Comparison of ENCODE assay signal across 20 mouse cellular contexts in the genomic region with DNA sequence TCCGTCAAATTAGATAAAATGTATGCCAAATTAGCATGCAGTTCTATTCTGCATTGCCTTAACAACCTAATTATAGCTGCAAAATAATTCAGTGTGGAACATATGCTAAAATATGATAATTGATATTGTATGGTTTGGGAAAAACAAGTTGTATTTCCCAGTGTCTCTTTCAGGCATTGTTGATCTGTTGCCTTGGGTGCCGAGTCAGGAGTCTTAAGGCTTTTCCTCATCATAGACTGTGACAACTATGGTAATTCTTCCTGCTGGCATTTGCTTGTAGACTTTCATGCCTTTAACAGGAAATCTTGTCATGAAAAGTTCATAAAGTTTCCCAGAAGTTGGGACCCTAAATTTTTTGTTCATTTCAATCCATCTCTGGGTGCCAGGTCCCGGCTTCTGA. TPM values are rescaled to one million over a fixed set of nuclear protein-coding genes. Genes with fewer than 3 reads are reported as not detected.
DNase-seq lines count a peak whose midpoint lies in the region; ATAC-seq and TF ChIP-seq lines count a peak whose summit lies in the region.
"Had no signal": no experiment of that assay in that cellular context is flagged by ENCODE, and none has a peak within 500 bp of the region (broad histone marks: within the 10 kb centered on the region; RNA-seq: fewer than 3 reads in every experiment).

No protein-coding gene starts in this region.

- no peak for TF ChIP-seq CTCF in brain, embryonic 14.5 days (IDR thresholded peaks at IDR 0.05; ENCODE audit: borderline replicate concordance, extremely low read depth, insufficient read depth, insufficient read length)

- H3K4me1 ChIP-seq in forebrain, embryonic 14.5 days (ENCODE audit: control insufficient read depth, insufficient read depth, low read length) = peaks cover 4% of the 10 kb centered on the region
- peaks cover 4% of the 10 kb centered on the region for H3K4me1 ChIP-seq in forebrain, embryonic 11.5 days (replicated peaks; ENCODE audit: control insufficient read depth, insufficient read depth, low read length)
- H3K4me1 ChIP-seq in forebrain, embryonic 16.5 days (replicated peaks; ENCODE audit: control insufficient read depth, insufficient read depth, low read length) = peaks cover 6% of the 10 kb centered on the region
- H3K4me1 ChIP-seq in intestine, embryonic 16.5 days (ENCODE audit: control insufficient read depth, insufficient read depth, low read length) = no peaks in the 10 kb centered on the region
- H3K4me1 ChIP-seq: embryonic facial prominence, embryonic 13.5 days; embryonic facial prominence, embryonic 15.5 days had no signal

- no peaks in the 10 kb centered on the region for H3K27me3 ChIP-seq in forebrain, embryonic 14.5 days (replicated peaks; ENCODE audit: control insufficient read depth, insufficient read depth, low read length)
- no peaks in the 10 kb centered on the region for H3K27me3 ChIP-seq in forebrain, embryonic 11.5 days (ENCODE audit: control insufficient read depth, insufficient read depth, low read length)
- H3K27me3 ChIP-seq in forebrain, embryonic 16.5 days (replicated peaks; ENCODE audit: control insufficient read depth, insufficient read depth, low read length) = no peaks in the 10 kb centered on the region
- H3K27me3 ChIP-seq in intestine, embryonic 16.5 days (replicated peaks; ENCODE audit: control insufficient read depth, insufficient read depth, low read length) = no peaks in the 10 kb centered on the region
- H3K27me3 ChIP-seq: embryonic facial prominence, embryonic 13.5 days; embryonic facial prominence, embryonic 15.5 days had no signal

- WGBS in forebrain, embryonic 14.5 days = 73% methylated on average over 3 of the region's 3 CpGs
- 86% methylated on average over 3 of the region's 3 CpGs for WGBS in forebrain, embryonic 11.5 days
- 58% methylated on average over 3 of the region's 3 CpGs for WGBS in forebrain, embryonic 16.5 days
- 85% methylated on average over 3 of the region's 3 CpGs for WGBS in intestine, embryonic 16.5 days

- no peaks in the 10 kb centered on the region for H3K36me3 ChIP-seq in forebrain, embryonic 14.5 days (ENCODE audit: control insufficient read depth, insufficient read depth, low read length)
- no peaks in the 10 kb centered on the region for H3K36me3 ChIP-seq in forebrain, embryonic 11.5 days (ENCODE audit: control insufficient read depth, insufficient read depth, low read length)
- H3K36me3 ChIP-seq in forebrain, embryonic 16.5 days (ENCODE audit: control insufficient read depth, insufficient read depth) = no peaks in the 10 kb centered on the region
- no peaks in the 10 kb centered on the region for H3K36me3 ChIP-seq in intestine, embryonic 16.5 days (ENCODE audit: control insufficient read depth, insufficient read depth, low read length)
- H3K36me3 ChIP-seq: embryonic facial prominence, embryonic 13.5 days; embryonic facial prominence, embryonic 15.5 days had no signal

- no peak overlapping the region for H3K9ac ChIP-seq in forebrain, embryonic 14.5 days (ENCODE audit: low read length)
- no peak overlapping the region for H3K9ac ChIP-seq in forebrain, embryonic 11.5 days (ENCODE audit: low read length)
- H3K9ac ChIP-seq in forebrain, embryonic 16.5 days (replicated peaks; ENCODE audit: low read depth, low read length) = no peak overlapping the region
- H3K9ac ChIP-seq in intestine, embryonic 16.5 days (ENCODE audit: low read depth, low read length) = no peak overlapping the region
- H3K9ac ChIP-seq: embryonic facial prominence, embryonic 13.5 days; embryonic facial prominence, embryonic 15.5 days had no signal

- DNase-seq in forebrain, embryonic 14.5 days (ENCODE audit: low spot score) = peak; percentile 13
- DNase-seq in forebrain, embryonic 11.5 days (ENCODE audit: low spot score) = no peak
- DNase-seq in brain, embryonic 14.5 days (ENCODE audit: low read depth) = peak; percentile 42
- no peak for DNase-seq in adrenal gland, postnatal 4 days (ENCODE audit: low spot score in 2 of 2)
- DNase-seq: adrenal gland, adult 2 months; adrenal gland, postnatal 10 days; adrenal gland, postnatal 25 days; cerebellum, adult 11 months; cerebellum, adult 18-20 months; cerebellum, adult 8-10 months; cerebellum, adult 9-11 months; cerebellum, postnatal 14 days; cerebellum, postnatal 36 days; embryo, embryonic 11 days had no signal

- H3K4me2 ChIP-seq in forebrain, embryonic 14.5 days (ENCODE audit: low read length) = no peak overlapping the region
- no peak overlapping the region for H3K4me2 ChIP-seq in forebrain, embryonic 11.5 days (ENCODE audit: low read depth, low read length, severe bottlenecking)
- H3K4me2 ChIP-seq in forebrain, embryonic 16.5 days (ENCODE audit: low read length) = no peak overlapping the region
- H3K4me2 ChIP-seq in intestine, embryonic 16.5 days (ENCODE audit: low read depth, low read length) = no peak overlapping the region
- H3K4me2 ChIP-seq: embryonic facial prominence, embryonic 13.5 days; embryonic facial prominence, embryonic 15.5 days had no signal

- H3K9me3 ChIP-seq in forebrain, embryonic 14.5 days (replicated peaks; ENCODE audit: control insufficient read depth, low read length) = no peaks in the 10 kb centered on the region
- no peaks in the 10 kb centered on the region for H3K9me3 ChIP-seq in forebrain, embryonic 11.5 days (ENCODE audit: control insufficient read depth, low read length)
- no peaks in the 10 kb centered on the region for H3K9me3 ChIP-seq in forebrain, embryonic 16.5 days (ENCODE audit: control insufficient read depth, low read length)
- H3K9me3 ChIP-seq in intestine, embryonic 16.5 days (ENCODE audit: control insufficient read depth, low read length) = no peaks in the 10 kb centered on the region
- H3K9me3 ChIP-seq: embryonic facial prominence, embryonic 13.5 days; embryonic facial prominence, embryonic 15.5 days had no signal

- H3K27ac ChIP-seq in forebrain, embryonic 14.5 days (ENCODE audit: low read depth, low read length) = no peak overlapping the region
- H3K27ac ChIP-seq in forebrain, embryonic 11.5 days (ENCODE audit: low read depth, low read length) = no peak overlapping the region
- H3K27ac ChIP-seq in forebrain, embryonic 16.5 days (ENCODE audit: low read length) = no peak overlapping the region
- no peak overlapping the region for H3K27ac ChIP-seq in intestine, embryonic 16.5 days (ENCODE audit: low read length)
- H3K27ac ChIP-seq: embryonic facial prominence, embryonic 13.5 days; embryonic facial prominence, embryonic 15.5 days had no signal

- ATAC-seq in forebrain, embryonic 14.5 days = peak; percentile 26; the same call in 1 of the 2 replicates
- ATAC-seq in forebrain, embryonic 11.5 days (replicated peaks; ENCODE audit: low FRiP score) = no peak
- ATAC-seq in forebrain, embryonic 16.5 days = peak; percentile 72
- no peak for ATAC-seq in intestine, embryonic 16.5 days

- no peak for TF ChIP-seq POLR2A in brain, embryonic 14.5 days (IDR thresholded peaks at IDR 0.05; ENCODE audit: borderline replicate concordance, extremely low read depth, insufficient read depth, insufficient read length, poor library complexity, severe bottlenecking)

- H3K4me3 ChIP-seq in forebrain, embryonic 14.5 days (ENCODE audit: low read depth, low read length) = no peak overlapping the region
- no peak overlapping the region for H3K4me3 ChIP-seq in forebrain, embryonic 11.5 days (ENCODE audit: low read depth, low read length)
- H3K4me3 ChIP-seq in forebrain, embryonic 16.5 days (replicated peaks; ENCODE audit: low read length) = no peak overlapping the region
- no peak overlapping the region for H3K4me3 ChIP-seq in intestine, embryonic 16.5 days (ENCODE audit: low read length)
- H3K4me3 ChIP-seq: embryonic facial prominence, embryonic 13.5 days; embryonic facial prominence, embryonic 15.5 days; erythroblast, embryonic 14.5 days had no signal

RNA-seq across cellular contexts. Expression of gene Fzd1, which starts 20.4 kb away (rescaled TPM):
- polyA plus RNA-seq in forebrain, embryonic 14.5 days (2014; fragmentation: Nextera tagmentation; extraction: Ambion mirVana) = 16.4 and 17.3 TPM in 2 replicates
- polyA plus RNA-seq in forebrain, embryonic 11.5 days (2014; fragmentation: Nextera tagmentation; extraction: Ambion mirVana) = 35.0 and 36.4 TPM in 2 replicates
- 52.8 and 55.7 TPM in 2 replicates for polyA plus RNA-seq in brain, embryonic 14.5 days (2012; rRNA removed)
- polyA plus RNA-seq in forebrain, embryonic 16.5 days (2015; fragmentation: Nextera tagmentation; extraction: Ambion mirVana) = 13.0 and 15.1 TPM in 2 replicates
- polyA plus RNA-seq in intestine, embryonic 16.5 days (2015; fragmentation: Nextera tagmentation; extraction: Ambion mirVana) = 10.1 and 10.6 TPM in 2 replicates
- total RNA-seq in adrenal gland, postnatal 4 days (2021) = 10 to 100 TPM; 23.2 to 32.7 TPM
- total RNA-seq: MEL had no signal

Comparison
In these comparisons a context has a peak if more than half of its experiments do, and no peak if none do; other contexts are left out.
1. ATAC-seq: peak in forebrain, embryonic 14.5 days (single experiment) and forebrain, embryonic 16.5 days (single experiment); none in forebrain, embryonic 11.5 days (single experiment) and intestine, embryonic 16.5 days (single experiment).
2. DNase-seq: peak in forebrain, embryonic 14.5 days (single experiment) and brain, embryonic 14.5 days (single experiment); none in forebrain, embryonic 11.5 days (single experiment) and adrenal gland, postnatal 4 days (0 of 2).